Mouse (Mus musculus) right cerebral cortex, postnatal 14 days (tissue): ENCODE data around the gene Apln.
A peak's percentile ranks its signal among the peaks of the same experiment; 100 is the strongest.

Experiments
- DNase-seq: peaks from one replicate; pipeline ENCODE4 v3.0.0; 2022

The Apln gene

DNA sequence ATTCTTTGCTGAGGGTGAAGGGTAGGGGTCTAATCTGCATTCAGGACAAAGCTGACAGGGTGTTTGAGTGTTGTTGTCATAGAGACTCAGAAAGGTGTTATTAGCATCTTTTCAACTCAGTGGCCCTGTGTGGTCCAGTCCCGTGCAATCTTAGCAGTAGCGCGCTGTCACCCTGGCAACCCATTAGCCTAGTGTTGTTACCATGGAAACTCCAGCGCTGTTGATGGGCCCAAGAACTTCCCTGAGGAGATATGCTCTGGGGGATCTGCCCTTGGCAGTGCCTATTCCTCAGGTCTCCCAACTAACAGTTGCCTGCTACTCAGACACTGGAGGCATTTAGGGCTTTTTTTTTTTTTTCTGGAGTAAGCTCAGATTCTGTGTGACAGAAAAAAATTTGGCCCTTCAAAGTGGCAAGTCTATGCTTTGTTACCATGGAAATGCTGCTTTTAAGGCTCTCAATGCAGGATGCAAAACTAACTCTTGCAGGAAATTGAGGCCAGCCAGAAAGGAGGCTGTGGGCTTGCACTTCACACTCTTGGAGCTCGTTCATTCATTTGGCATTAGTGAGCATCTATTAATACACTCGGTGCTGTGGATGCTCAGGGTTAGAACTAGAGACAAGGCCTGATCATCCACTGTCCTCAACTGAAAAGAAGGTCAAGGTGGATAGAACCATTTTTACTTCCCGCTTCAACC lies 17.6 kb downstream of the Apln start:
- peak; percentile 17 for DNase-seq

DNA sequence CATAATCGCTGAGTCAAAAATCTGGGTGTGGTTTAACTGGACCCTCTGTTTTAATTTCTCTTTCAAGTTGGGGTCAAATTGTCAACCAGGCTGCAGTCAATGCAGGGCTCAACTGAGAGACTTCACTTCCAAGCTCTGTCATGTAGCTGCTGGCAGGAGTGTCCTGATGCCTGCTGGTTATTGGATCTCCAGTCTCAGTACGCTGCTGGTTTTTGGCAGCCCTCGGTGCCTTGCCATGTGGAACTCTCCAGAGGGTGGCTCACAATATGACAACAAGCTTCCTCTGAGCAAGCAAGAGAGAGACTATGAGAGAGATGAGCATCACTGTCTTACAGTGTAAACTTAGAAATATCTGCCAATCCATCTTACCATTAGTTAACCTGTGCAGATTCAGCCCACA lies 23.0 kb downstream of the Apln start:
- no peak for DNase-seq

DNA sequence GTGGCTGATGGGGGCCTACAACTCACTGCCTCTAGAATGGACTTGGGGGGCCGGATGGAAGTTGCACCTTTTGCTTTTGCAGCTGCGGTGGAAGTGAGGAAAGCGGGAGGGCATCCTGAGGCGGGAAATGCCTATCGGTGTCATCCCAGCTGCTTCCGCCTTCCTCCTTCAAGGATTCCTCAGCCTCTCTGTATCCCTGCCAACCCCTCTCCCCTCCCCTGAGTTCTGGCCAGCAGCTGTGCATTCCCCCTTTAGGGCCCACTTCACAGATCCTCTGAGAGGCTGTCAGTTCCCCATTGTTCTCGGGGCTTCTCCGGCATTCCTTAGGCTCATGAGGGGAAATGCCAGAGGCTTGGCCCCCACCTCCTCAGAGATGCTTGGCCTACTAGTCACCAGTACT lies 28.6 kb downstream of the Apln start:
- no peak for DNase-seq

DNA sequence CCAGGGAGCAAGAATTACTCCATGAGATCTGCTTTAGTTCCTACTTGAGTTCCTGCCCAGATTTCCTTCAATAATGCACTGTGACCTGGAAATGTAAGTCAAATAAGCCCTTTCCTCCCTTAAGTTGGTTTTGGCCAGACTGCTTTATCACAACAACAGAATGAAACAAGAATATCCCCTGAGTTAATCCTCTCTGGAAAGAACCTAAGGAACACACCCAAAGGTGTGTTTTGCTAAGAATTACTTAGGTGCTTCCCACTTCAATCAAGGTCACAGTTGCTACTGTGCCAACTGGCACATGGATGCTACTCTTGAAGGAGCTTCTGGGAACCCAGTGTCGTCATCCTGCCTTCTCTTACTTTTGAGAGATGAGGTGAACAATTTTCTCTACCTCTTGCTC lies 29.9 kb downstream of the Apln start:
- no peak for DNase-seq

DNA sequence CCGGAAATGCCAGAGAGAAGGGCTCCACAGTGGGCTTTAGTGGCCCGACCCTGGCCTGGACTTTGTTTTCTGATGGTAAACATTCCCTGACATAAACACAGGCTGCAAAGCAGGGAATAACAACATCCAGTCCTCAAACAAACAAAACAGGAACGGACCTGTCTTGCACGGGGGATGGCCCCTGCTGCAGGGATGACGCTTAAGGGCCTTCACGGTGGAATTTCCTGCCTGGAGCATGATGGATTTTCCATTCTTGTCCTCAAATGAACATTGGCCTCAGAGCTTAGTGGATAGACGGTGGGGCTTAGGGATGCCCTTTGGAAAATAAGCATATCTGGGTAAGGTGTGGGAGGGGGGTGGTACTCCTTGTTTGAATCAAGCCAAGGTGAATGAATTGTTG lies 33.5 kb downstream of the Apln start:
- DNase-seq = no peak

DNA sequence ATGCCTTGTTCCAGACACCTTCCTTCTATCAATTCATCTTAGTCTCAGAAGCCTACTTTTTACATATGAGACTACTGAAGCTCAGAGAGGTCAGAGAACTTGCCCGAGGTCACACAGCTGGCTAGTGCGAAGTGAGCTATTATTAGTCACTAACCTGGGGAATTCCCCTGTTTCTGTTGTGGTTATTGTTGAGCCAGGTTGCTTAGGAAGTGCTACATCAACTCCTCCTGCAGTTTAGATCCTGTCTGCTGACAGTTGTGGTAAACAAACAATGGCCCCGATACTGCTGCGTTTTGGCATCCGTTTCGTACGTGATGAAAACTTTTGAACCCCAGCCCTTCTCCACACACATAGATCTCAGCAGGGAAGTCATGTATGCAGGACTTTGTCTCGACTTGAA lies 36.2 kb downstream of the Apln start:
- DNase-seq = no peak

DNA sequence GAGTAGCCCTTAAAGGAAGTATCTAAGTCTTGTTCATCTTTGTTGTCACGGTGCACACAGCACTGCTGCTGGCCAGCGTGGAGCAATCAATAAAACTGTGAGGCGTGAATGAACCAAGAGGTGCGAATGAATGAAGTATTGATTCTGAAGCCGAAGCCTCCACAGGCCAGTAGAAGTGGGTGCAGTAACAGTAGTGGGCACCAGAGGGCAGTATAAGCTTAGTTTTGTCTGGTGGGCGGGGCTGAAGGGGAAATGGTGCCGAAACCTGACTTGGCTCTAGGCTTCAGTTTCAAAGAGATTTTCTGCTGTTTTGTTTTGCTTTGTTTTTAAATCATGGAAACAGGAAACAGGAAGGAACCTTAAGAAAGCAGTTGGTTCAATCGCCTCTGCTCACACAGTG lies 42.0 kb downstream of the Apln start:
- peak; percentile 67 for DNase-seq

DNA sequence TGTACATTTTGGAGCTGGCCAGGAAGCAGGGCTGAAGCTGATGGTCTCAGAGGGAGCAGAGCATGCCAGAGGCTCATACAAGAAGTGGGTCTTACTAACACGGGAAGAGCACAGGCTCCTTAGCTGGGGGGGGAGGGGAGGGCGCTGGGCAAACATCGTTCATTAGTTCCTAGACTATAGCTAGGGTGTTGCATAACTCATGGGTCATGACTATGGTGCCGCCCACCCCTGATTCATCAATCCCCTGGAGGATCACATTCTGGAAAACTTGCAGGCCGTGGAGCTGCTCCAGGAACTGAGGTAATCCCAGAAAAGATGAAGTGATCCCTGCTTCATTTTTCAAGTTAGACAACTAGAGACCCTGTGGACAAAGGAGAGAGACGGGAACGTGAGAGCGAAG lies 46.6 kb downstream of the Apln start:
- no peak for DNase-seq

DNA sequence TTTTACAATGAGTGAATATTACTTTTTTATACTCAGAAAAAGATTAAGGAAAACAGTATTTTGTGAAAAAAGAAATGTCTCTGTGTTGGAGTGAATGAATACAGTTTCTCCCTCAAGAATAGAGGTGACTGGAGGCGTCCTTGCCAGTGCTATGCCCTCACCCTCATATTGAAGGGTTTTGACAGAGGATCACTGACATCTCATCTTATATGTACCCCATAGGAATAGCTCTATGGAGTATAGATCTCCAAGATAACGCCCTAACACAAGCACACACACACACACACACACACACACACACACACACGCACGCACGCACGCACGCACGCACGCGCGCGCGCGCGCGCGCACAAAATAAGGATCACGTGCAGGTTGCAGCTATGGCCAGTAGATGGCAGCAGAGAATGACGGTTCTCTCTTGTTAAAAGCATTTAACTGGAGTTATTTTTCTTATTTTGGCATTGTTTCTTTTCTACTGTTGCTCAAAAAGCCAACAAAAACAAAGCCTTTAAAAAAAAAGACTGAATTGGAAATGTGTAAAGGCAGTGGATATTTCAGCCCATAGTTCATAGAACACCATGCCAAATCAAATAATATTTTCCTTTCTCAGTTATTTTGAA lies 49.5 kb downstream of the Apln start:
- DNase-seq = peak; percentile 44

DNA sequence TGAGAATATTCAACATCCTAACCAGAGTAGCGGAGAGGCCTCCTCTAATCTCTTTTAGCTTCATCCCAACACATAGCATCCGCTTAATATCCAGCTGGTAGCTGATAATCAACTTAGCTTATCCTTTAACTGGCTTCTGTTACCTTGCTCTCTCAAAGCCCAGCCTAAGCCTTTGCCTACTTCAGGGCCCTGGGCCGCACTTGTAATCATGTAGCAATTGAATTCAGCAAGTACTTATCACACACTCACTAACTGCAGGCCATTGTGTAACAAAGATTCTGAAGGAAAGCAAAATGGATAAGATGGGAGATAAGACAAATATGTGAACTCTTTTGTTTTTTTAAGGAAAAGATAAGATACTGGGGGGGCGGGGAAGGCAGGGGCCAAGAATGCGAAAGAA lies 57.6 kb downstream of the Apln start:
- DNase-seq = no peak

DNA sequence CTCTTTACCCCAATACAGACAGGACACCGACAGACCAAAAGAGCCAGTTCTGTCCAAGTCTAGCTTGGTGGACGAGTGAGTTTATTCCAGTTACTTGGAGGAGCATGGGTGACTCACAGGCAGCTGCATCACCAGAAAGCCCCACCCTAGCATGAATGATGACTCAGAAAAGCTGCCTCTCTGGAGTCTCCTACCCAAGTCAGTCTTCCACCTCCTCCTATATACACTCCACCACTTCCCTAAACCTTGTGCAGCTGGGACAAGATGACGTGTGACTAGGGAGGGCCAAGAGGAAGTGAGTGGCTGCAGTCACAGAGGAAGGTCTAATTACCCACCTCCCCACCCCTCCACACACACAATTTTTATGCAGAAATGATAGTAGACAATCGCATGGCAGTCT lies 58.1 kb downstream of the Apln start:
- DNase-seq = no peak
